Mouse (Mus musculus): ENCODE results near the gene Nbeal2. TPM values are rescaled to one million over a fixed set of nuclear protein-coding genes. Genes with fewer than 3 reads are reported as not detected.

The Nbeal2 gene
- total and polyA plus RNA-seq, 3 experiments = 3.2 to 19.7 (median 8.4) TPM

DNA sequence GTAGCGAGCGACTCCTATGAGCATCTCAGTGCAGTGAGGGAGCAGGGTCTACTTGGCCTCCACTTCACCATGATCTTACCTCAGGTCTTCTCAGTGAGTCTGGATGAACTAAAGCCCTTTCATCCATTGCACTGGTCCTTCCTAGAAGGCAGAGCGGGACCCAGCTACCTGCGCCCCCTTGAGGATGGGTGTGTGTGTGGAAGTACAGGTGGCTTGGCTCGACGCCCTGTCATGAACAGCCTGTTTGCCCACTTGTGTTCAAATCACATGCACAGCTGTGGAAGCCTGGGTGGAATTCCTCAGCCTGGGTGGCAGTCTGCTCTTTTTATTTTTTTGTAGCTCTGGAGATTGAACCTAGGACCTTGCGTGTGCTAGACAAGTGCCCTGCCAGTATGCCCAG, 33.8 kb downstream of the Nbeal2 start:
- Histone ChIP-seq H3K4me3 (replicated peaks in 1 of 3; ENCODE audit: low read depth in 2 of 3, low read length in 2 of 3, poor library complexity in 1 of 3) (no peak overlapping the region), H3K9ac (ENCODE audit: insufficient read depth, low read depth) (no peak overlapping the region), H3K79me2 (replicated peaks; ENCODE audit: control insufficient read depth, extremely low read depth, insufficient read depth, poor library complexity, severe bottlenecking) (no peaks in the 10 kb centered on the region), H3K27me3 (replicated peaks) (no peaks in the 10 kb centered on the region), H3K36me3 (replicated peaks in 1 of 2; ENCODE audit: control insufficient read depth in 1 of 2, insufficient read depth in 1 of 2, low read length in 1 of 2) (peaks cover 54 to 78% of the 10 kb centered on the region in 2 experiments), H3K9me3 (replicated peaks; ENCODE audit: low read length) (no peaks in the 10 kb centered on the region), H3K4me1 (ENCODE audit: control insufficient read depth in 1 of 2, insufficient read depth in 2 of 2) (peaks cover 2 to 17% of the 10 kb centered on the region in 2 experiments; a peak in 2 of 4 replicates), H3K27ac (ENCODE audit: insufficient read depth, low read depth) (no peak overlapping the region), H3K4me2 (ENCODE audit: insufficient read depth, low read depth, poor library complexity, severe bottlenecking) (no peak overlapping the region)
- peak; percentile 35 for DNase-seq (ENCODE audit: extremely low read depth)
- no peak for TF ChIP-seq MXI1 (IDR thresholded peaks at IDR 0.05; ENCODE audit: low read depth, low read length)
- TF ChIP-seq CTCF (conservative IDR thresholded peaks at IDR 0.05 in 1 of 2, IDR thresholded peaks at IDR 0.05 in 1 of 2; ENCODE audit: low read depth in 2 of 2, low read length in 2 of 2) = peak; percentile 30 to 57
- TF ChIP-seq CHD2 (IDR thresholded peaks at IDR 0.05; ENCODE audit: low read length) = no peak
- TF ChIP-seq RCOR1 (conservative IDR thresholded peaks at IDR 0.05; ENCODE audit: low read depth, low read length) = no peak
- no peak for TF ChIP-seq ZKSCAN1 (IDR thresholded peaks at IDR 0.05; ENCODE audit: borderline replicate concordance, low read depth, low read length)
- TF ChIP-seq MEF2A (IDR thresholded peaks at IDR 0.05; ENCODE audit: borderline replicate concordance, low read depth, low read length) = no peak
- no peak for TF ChIP-seq IRF4 (IDR thresholded peaks at IDR 0.05; ENCODE audit: low read depth, low read length)
- peak; percentile 42 for TF ChIP-seq SMC3 (IDR thresholded peaks at IDR 0.05; ENCODE audit: low read depth, low read length)
- TF ChIP-seq RAD21 (IDR thresholded peaks at IDR 0.05; ENCODE audit: low read depth, low read length) = peak; percentile 10
- dilution Hi-C loops (cut with MboI; ENCODE audit: extremely low pct_ligation_motif_present, extremely low pct_unique_long_range_greater_than_20kb, low sequenced_read_pairs) = no loop called here
- in situ Hi-C loops (cut with MboI; ENCODE audit: low pct_ligation_motif_present, low pct_unique_long_range_greater_than_20kb, low sequenced_read_pairs) = loop anchor here (5.0 kb wide), 1 partner anchor 208 kb away; no protein-coding TSS in a partner anchor

DNA sequence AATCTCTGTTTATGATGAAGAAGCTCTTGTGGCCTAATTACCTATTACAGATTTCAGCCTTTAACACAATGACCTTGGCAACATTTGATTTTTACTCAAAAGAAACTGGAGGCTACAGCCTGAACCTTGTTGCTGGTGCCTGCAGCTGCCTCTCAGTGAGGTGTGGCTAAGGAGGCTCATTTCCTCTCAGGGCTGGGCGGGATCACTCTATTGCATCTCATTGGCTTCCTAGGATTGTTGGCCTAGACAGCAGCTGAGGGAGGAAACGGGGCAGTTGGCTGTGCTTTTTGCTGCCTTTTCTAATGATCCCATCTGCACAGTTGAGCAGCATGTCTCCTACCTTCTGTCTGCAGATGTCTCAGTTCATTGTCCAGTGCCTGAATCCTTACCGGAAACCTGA, 36.9 kb downstream of the Nbeal2 start:
- no peaks in the 10 kb centered on the region for H3K4me1 ChIP-seq (ENCODE audit: control insufficient read depth in 1 of 2, insufficient read depth in 2 of 2)
- DNase-seq (ENCODE audit: extremely low read depth) = no peak
- H3K27me3 ChIP-seq (replicated peaks) = no peaks in the 10 kb centered on the region
- no peak overlapping the region for H3K4me3 ChIP-seq (replicated peaks in 1 of 3; ENCODE audit: low read depth in 2 of 3, low read length in 2 of 3, poor library complexity in 1 of 3)
- dilution Hi-C loops (cut with MboI; ENCODE audit: extremely low pct_ligation_motif_present, extremely low pct_unique_long_range_greater_than_20kb, low sequenced_read_pairs) (no loop called here), in situ Hi-C loops (cut with MboI; ENCODE audit: low pct_ligation_motif_present, low pct_unique_long_range_greater_than_20kb, low sequenced_read_pairs) (no loop called here)
- H3K79me2 ChIP-seq (replicated peaks; ENCODE audit: control insufficient read depth, extremely low read depth, insufficient read depth, poor library complexity, severe bottlenecking) = no peaks in the 10 kb centered on the region; the same call in 1 of the 2 replicates
- no peak overlapping the region for H3K4me2 ChIP-seq (ENCODE audit: insufficient read depth, low read depth, poor library complexity, severe bottlenecking)
- TF ChIP-seq SIN3A (IDR thresholded peaks at IDR 0.05; ENCODE audit: low read length) (no peak), ZNF384 (IDR thresholded peaks at IDR 0.05; ENCODE audit: low read depth, low read length) (no peak), SMC3 (IDR thresholded peaks at IDR 0.05; ENCODE audit: low read depth, low read length) (no peak), MAFK (IDR thresholded peaks at IDR 0.05; ENCODE audit: insufficient replicate concordance, low read length) (no peak), MXI1 (IDR thresholded peaks at IDR 0.05; ENCODE audit: low read depth, low read length) (no peak), ZKSCAN1 (IDR thresholded peaks at IDR 0.05; ENCODE audit: borderline replicate concordance, low read depth, low read length) (no peak), GABPA (IDR thresholded peaks at IDR 0.05; ENCODE audit: insufficient replicate concordance, low read depth, low read length) (no peak), TCF12 (IDR thresholded peaks at IDR 0.05; ENCODE audit: low read depth, low read length) (no peak), USF2 (conservative IDR thresholded peaks at IDR 0.05; ENCODE audit: low read depth, low read length) (no peak), PAX5 (IDR thresholded peaks at IDR 0.05; ENCODE audit: low read length) (no peak), POLR2AphosphoS2 (IDR thresholded peaks at IDR 0.05; ENCODE audit: low read depth, low read length) (no peak), MAX (IDR thresholded peaks at IDR 0.05; ENCODE audit: low read length) (no peak), IRF4 (IDR thresholded peaks at IDR 0.05; ENCODE audit: low read depth, low read length) (no peak), MYC (IDR thresholded peaks at IDR 0.05; ENCODE audit: low read depth, low read length) (no peak), CHD1 (IDR thresholded peaks at IDR 0.05; ENCODE audit: low read depth, low read length) (no peak), USF1 (IDR thresholded peaks at IDR 0.05; ENCODE audit: low read depth, low read length) (no peak), CHD2 (IDR thresholded peaks at IDR 0.05; ENCODE audit: low read length) (no peak)
- H3K9ac ChIP-seq (ENCODE audit: insufficient read depth, low read depth) = no peak overlapping the region
- H3K9me3 ChIP-seq (replicated peaks; ENCODE audit: low read length) = no peaks in the 10 kb centered on the region
- H3K27ac ChIP-seq (ENCODE audit: insufficient read depth, low read depth) = no peak overlapping the region
- H3K36me3 ChIP-seq (replicated peaks in 1 of 2; ENCODE audit: control insufficient read depth in 1 of 2, insufficient read depth in 1 of 2, low read length in 1 of 2) = peaks cover 63 to 91% of the 10 kb centered on the region in 2 experiments
